Comparison of ENCODE assay signal across 1 mouse cellular context in genomic region chr2:132316041-132316808, GRCm38 (mm10).
TF ChIP-seq lines count a peak whose summit lies in the region.

No protein-coding gene starts in this region.

TF ChIP-seq in CH12.LX, 34 proteins besides CTCF, POLR2A, EP300 and RAD21:
- TF ChIP-seq POLR2AphosphoS2 (IDR thresholded peaks at IDR 0.05; ENCODE audit: low read depth, low read length) (no peak), IRF4 (IDR thresholded peaks at IDR 0.05; ENCODE audit: low read depth, low read length) (no peak), USF1 (IDR thresholded peaks at IDR 0.05; ENCODE audit: low read depth, low read length) (no peak), ZMIZ1 (IDR thresholded peaks at IDR 0.05; ENCODE audit: low read depth, low read length) (no peak), CHD1 (IDR thresholded peaks at IDR 0.05; ENCODE audit: low read depth, low read length) (no peak), PAX5 (IDR thresholded peaks at IDR 0.05; ENCODE audit: low read length) (no peak), JUND (conservative IDR thresholded peaks at IDR 0.05; ENCODE audit: low read depth, low read length) (no peak), MEF2A (IDR thresholded peaks at IDR 0.05; ENCODE audit: borderline replicate concordance, low read depth, low read length) (0 out of 2 replicates have a peak, but pooled peaks have one; percentile 24), SMC3 (IDR thresholded peaks at IDR 0.05; ENCODE audit: low read depth, low read length) (peak; percentile 94), ZNF384 (IDR thresholded peaks at IDR 0.05; ENCODE audit: low read depth, low read length) (no peak), USF2 (conservative IDR thresholded peaks at IDR 0.05; ENCODE audit: low read depth, low read length) (no peak), JUN (IDR thresholded peaks at IDR 0.05; ENCODE audit: insufficient read depth, low read depth, low read length) (peak; percentile 28; the same call in 1 of the 2 replicates), BHLHE40 (IDR thresholded peaks at IDR 0.05; ENCODE audit: low read depth, low read length) (no peak), MAX (IDR thresholded peaks at IDR 0.05; ENCODE audit: low read length) (no peak), ZKSCAN1 (IDR thresholded peaks at IDR 0.05; ENCODE audit: borderline replicate concordance, low read depth, low read length) (no peak), SIN3A (IDR thresholded peaks at IDR 0.05; ENCODE audit: low read length) (no peak), ZC3H11A (IDR thresholded peaks at IDR 0.05; ENCODE audit: low read depth, low read length) (peak; percentile 82)
